In the genomic region with DNA sequence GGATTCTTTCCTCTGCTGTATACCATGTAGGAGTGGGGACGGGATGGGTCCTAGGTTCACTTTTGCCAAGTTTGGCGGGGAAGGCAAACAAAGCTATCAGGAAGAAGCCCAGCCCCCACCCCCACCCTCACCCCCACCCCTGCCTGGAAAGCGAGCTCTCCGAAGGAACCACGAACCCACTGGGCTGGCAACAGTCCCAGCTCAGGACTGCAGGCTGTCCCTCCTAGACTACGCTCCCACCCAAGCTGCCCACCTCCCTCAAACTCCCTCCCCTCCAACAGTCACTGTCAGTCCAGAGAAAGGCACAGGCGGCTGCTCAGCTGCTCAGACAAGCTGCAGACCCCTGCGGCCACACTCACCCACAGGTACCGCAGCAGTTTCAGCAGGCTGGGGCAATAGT, we compare ENCODE assay signal across 8 mouse cellular contexts. TPM values are rescaled to one million over a fixed set of nuclear protein-coding genes. Genes with fewer than 3 reads are reported as not detected.
DNase-seq lines count a peak whose midpoint lies in the region; ATAC-seq and TF ChIP-seq lines count a peak whose summit lies in the region.

No protein-coding gene starts in this region.

- TF ChIP-seq POLR2A in spleen, adult 2 months (IDR thresholded peaks at IDR 0.05; ENCODE audit: low read depth, low read length): no peak

- no peak for ATAC-seq in liver, embryonic 13.5 days (ENCODE audit: low read depth)
- ATAC-seq in stomach, postnatal 0 days (ENCODE audit: low FRiP score, low TSS enrichment): no peak

- H3K27me3 ChIP-seq in spleen, adult 2 months (ENCODE audit: control insufficient read depth, insufficient read depth, low read length): no peaks in the 10 kb centered on the region
- H3K27me3 ChIP-seq in liver, embryonic 13.5 days: no peaks in the 10 kb centered on the region
- H3K27me3 ChIP-seq in stomach, postnatal 0 days (ENCODE audit: control insufficient read depth, insufficient read depth, low read length): no peaks in the 10 kb centered on the region

- intact Hi-C loops in gastrocnemius, adult 2 months (cut with DNase I): no loop called here

- peak overlapping the region; percentile 65 for H3K4me2 ChIP-seq in liver, embryonic 13.5 days
- H3K4me2 ChIP-seq in stomach, postnatal 0 days (replicated peaks; ENCODE audit: low read depth): peak overlapping the region; percentile 49

- H3K36me3 ChIP-seq in spleen, adult 2 months (ENCODE audit: control insufficient read depth, insufficient read depth, low read length): no peaks in the 10 kb centered on the region
- H3K36me3 ChIP-seq in liver, embryonic 13.5 days: no peaks in the 10 kb centered on the region
- H3K36me3 ChIP-seq in stomach, postnatal 0 days (ENCODE audit: control insufficient read depth, insufficient read depth, low read length): no peaks in the 10 kb centered on the region

- peak overlapping the region; percentile 52 for H3K4me3 ChIP-seq in gastrocnemius, adult 2 months
- H3K4me3 ChIP-seq in spleen, adult 2 months (ENCODE audit: extremely low read depth, insufficient read depth, insufficient read length): peak overlapping the region; percentile 34; the same call in 1 of the 2 replicates
- peak overlapping the region; percentile 46 for H3K4me3 ChIP-seq in liver, embryonic 13.5 days (replicated peaks)
- peak overlapping the region; percentile 26 for H3K4me3 ChIP-seq in stomach, postnatal 0 days (ENCODE audit: low read depth, low read length)

- no peak for TF ChIP-seq CTCF in gastrocnemius, adult 2 months (IDR thresholded peaks at IDR 0.05)
- TF ChIP-seq CTCF in spleen, adult 2 months (IDR thresholded peaks at IDR 0.05; ENCODE audit: extremely low read depth, insufficient read depth, insufficient read length, insufficient replicate concordance): no peak
- no peak for TF ChIP-seq CTCF in stomach, postnatal 0 days (IDR thresholded peaks at IDR 0.05; ENCODE audit: low read depth)

- 11% methylated on average over 9 of the region's 9 CpGs for WGBS in spleen, adult 2 months
- WGBS in liver, embryonic 13.5 days (ENCODE audit: insufficient replicate concordance): 20% methylated on average over 9 of the region's 9 CpGs
- WGBS in stomach, postnatal 0 days: 7% methylated on average over 9 of the region's 9 CpGs

- H3K27ac ChIP-seq in gastrocnemius, adult 2 months: peak overlapping the region; percentile 28; the same call in 1 of the 2 replicates
- H3K27ac ChIP-seq in spleen, adult 2 months (ENCODE audit: insufficient read depth, low read length): no peak overlapping the region
- H3K27ac ChIP-seq in liver, embryonic 13.5 days: no peak overlapping the region
- H3K27ac ChIP-seq in stomach, postnatal 0 days (replicated peaks): no peak overlapping the region

- TF ChIP-seq EP300 in stomach, postnatal 0 days (optimal IDR thresholded peaks at IDR 0.05): no peak

- 0 out of 2 replicates have a peak overlapping the region, but pooled peaks have one; percentile 36 for H3K9ac ChIP-seq in liver, embryonic 13.5 days
- peak overlapping the region; percentile 47 for H3K9ac ChIP-seq in stomach, postnatal 0 days (ENCODE audit: low read length)

- peaks cover 16% of the 10 kb centered on the region; the same call in 1 of the 2 replicates for H3K4me1 ChIP-seq in spleen, adult 2 months (ENCODE audit: control insufficient read depth, insufficient read depth, insufficient read length)
- H3K4me1 ChIP-seq in liver, embryonic 13.5 days (replicated peaks): peaks cover 59% of the 10 kb centered on the region
- peaks cover 3% of the 10 kb centered on the region; the same call in 1 of the 2 replicates for H3K4me1 ChIP-seq in stomach, postnatal 0 days (replicated peaks; ENCODE audit: control insufficient read depth, insufficient read depth)

- H3K9me3 ChIP-seq in liver, embryonic 13.5 days (replicated peaks): no peaks in the 10 kb centered on the region
- no peaks in the 10 kb centered on the region for H3K9me3 ChIP-seq in stomach, postnatal 0 days (ENCODE audit: control insufficient read depth, low read length)

- no peak for DNase-seq in gastrocnemius, adult 2 months
- DNase-seq in gastrocnemius, postnatal 10 days: no peak
- DNase-seq in spleen, adult 2 months (ENCODE audit: low read depth in 1 of 2, low spot score in 2 of 2): no peak
- DNase-seq in spleen, postnatal 14 days (ENCODE audit: low spot score in 2 of 2): no peak
- DNase-seq in liver, embryonic 13.5 days: no peak
- no peak for DNase-seq in stomach, postnatal 0 days (ENCODE audit: low spot score)
- DNase-seq in frontal cortex, postnatal 25 days (ENCODE audit: low spot score in 2 of 2): no peak
- DNase-seq in kidney, adult 11 months: no peak

RNA-seq across cellular contexts. Expression of a gene that starts 58.3 kb away (rescaled TPM):
- 10 to 100 TPM; 19.6 to 24.6 TPM for total RNA-seq in gastrocnemius, adult 2 months (2021)
- total RNA-seq in gastrocnemius, postnatal 10 days (2021): 10 to 100 TPM; 36.2 to 42.0 TPM
- 5.1 and 6.2 TPM in 2 replicates for polyA plus RNA-seq in spleen, adult 2 months (2012; rRNA removed)
- polyA plus RNA-seq in liver, embryonic 13.5 days (2015; fragmentation: Nextera tagmentation; extraction: Ambion mirVana): 0.98 and 1.2 TPM in 2 replicates
- polyA plus RNA-seq in stomach, postnatal 0 days (2015; fragmentation: Nextera tagmentation; extraction: Ambion mirVana): 5.3 and 6.2 TPM in 2 replicates
